Mouse (Mus musculus): ENCODE measurements around the gene Ndufs4. TPM values are rescaled to one million over a fixed set of nuclear protein-coding genes. Genes with fewer than 3 reads are reported as not detected.
A peak's percentile ranks its signal among the peaks of the same experiment; 100 is the strongest.

The Ndufs4 gene
- 100 to 1,000 TPM; 139 to 165 (median 156) TPM for total RNA-seq (2022)

DNA sequence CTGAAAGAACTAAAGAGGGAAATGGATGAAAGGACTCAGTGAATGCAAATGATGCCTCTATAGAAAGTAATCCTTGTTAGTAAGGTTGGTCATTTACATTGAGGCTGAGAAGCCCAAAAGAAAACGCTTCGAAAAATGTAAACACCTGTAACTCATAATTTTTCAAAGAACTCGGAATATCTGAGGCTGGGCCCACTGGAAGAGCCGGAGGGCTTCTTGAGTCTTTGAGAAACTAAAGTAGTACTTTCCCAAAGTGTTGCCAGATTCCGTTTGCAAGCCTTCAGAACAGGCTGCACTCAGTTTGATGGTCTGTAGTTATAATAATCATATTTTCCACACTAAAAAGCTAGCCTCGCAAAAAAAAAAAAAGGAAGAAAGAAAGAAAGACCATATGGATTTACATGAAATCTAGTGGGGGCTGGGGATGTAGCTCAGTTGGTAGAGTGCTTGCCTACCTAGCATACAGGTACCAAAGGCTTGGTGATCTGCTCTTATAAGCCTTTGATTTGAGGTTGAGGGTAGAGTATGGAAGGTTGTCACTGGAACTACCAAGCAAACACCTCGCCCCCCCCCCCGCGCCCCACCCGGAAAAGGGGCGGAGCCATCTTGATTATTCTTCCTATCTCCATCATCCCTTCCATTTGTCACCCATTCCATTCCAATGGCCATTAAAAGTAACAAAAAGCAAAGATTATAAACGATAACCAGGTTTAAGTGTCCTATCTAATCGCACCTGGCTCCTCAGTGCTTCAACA is at the start of gene Ndufs4:
Gene Ndufs4 (minus strand): TSS at position 48 of the 755 bp plus-strand sequence.
- no peak for DNase-seq (ENCODE audit: low spot score in 2 of 2)

GRCm38 (mm10) chr13:114432491-114432890 is 44.4 kb upstream of the Ndufs4 start:
- DNase-seq (ENCODE audit: low spot score in 2 of 2), result no peak

GRCm38 (mm10) chr13:114425230-114425629 is 37.2 kb upstream of the Ndufs4 start:
- no peak for DNase-seq (ENCODE audit: low spot score in 2 of 2)

DNA sequence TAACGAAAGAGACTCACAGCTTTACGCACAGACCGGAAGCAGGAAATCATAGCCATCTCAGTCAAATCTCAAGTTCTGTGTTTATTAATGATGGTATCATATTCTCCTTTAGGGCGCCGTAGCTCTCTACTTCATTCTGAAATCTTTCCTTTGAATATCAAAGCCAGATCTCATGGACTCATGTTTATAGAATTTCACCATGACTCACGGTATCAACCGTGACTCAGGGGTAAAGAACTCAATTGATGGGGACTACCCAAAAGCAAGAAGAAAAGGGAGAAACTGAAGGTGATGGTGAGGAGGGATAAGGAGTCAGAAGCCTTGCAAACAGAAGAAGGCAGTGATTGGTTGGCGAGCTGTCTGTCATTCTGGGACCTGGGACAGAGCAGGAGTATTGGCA is 32.2 kb upstream of the Ndufs4 start:
- DNase-seq (ENCODE audit: low spot score in 2 of 2), result no peak

DNA sequence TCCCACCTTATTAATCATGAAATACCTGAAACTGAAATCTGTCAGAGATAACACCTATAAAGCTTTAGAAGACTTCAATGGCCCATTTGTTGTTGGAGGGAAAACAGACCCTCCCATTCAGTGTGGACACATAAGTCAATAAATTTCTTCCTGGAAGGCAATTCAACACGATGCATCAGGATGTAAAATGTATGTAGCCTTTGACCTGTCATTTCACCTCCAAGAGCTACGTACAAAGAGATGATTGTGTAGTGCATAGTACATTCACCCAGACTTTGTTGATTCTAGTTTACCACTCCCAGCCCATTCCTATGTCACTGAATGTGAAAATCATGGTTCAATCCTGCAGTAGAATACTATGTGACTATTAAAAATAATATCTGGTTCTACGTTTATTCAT is 31.3 kb upstream of the Ndufs4 start:
- no peak for DNase-seq (ENCODE audit: low spot score in 2 of 2)

- DNase-seq (ENCODE audit: low spot score in 2 of 2), result no peak
Observed at GRCm38 (mm10) chr13:114412326-114412725, 24.3 kb upstream of the Ndufs4 start.

- DNase-seq (ENCODE audit: low spot score in 2 of 2), result no peak
Observed at GRCm38 (mm10) chr13:114406866-114407265, 18.8 kb upstream of the Ndufs4 start.

- no peak for DNase-seq (ENCODE audit: low spot score in 2 of 2)
Observed at GRCm38 (mm10) chr13:114406424-114406823, 18.4 kb upstream of the Ndufs4 start.

GRCm38 (mm10) chr13:114405100-114405715 is 17.1 kb upstream of the Ndufs4 start:
- no peak for DNase-seq (ENCODE audit: low spot score in 2 of 2)

GRCm38 (mm10) chr13:114398906-114399305 is 10.8 kb upstream of the Ndufs4 start:
- no peak for DNase-seq (ENCODE audit: low spot score in 2 of 2)

DNA sequence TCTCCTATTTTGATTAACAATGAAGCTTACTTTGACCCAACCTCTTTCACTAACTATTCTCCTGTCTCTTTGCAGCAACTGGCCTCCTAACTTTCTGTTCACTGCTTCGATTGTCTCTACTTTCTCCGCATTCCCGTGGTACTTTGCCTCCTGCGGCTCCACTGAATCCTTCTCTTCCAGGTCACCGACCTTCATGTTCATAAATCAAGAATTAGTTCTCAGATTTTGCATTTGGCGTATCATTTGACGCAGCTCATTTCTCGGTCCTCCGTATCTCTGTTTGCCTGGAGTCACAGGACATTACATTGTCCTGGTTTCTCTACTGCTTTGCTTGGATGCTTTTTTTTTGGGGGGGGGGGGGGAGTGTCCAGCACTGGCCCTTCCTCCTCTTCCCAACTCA is 9.2 kb upstream of the Ndufs4 start:
- no peak for DNase-seq (ENCODE audit: low spot score in 2 of 2)

DNA sequence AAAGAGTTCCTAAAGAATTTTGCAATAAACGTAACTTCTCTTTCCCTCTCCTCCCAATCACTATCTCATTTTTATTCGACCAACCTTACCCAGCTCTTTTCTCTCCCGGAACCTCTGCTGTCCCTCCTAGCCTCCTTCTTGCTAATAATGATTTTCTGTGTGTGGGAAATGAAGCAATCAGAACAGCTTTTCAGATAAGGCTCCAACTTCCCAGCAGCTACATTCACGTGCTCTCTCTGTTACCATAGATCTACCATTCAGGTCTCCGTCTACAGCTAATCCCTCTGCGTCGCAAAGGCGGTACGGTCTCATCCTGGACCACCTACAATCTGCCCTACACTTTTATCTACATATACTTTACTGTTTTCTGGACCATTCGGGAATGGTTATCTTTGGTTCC is 8.8 kb upstream of the Ndufs4 start:
- no peak for DNase-seq (ENCODE audit: low spot score in 2 of 2)

GRCm38 (mm10) chr13:114394784-114395183 is 6.7 kb upstream of the Ndufs4 start:
- DNase-seq (ENCODE audit: low spot score in 2 of 2), result no peak

GRCm38 (mm10) chr13:114392501-114392900 is 4.4 kb upstream of the Ndufs4 start:
- no peak for DNase-seq (ENCODE audit: low spot score in 2 of 2)

GRCm38 (mm10) chr13:114387521-114388171 is 412 bp downstream of the Ndufs4 start:
- DNase-seq (ENCODE audit: low spot score in 2 of 2), result peak; percentile 86 to 97

DNA sequence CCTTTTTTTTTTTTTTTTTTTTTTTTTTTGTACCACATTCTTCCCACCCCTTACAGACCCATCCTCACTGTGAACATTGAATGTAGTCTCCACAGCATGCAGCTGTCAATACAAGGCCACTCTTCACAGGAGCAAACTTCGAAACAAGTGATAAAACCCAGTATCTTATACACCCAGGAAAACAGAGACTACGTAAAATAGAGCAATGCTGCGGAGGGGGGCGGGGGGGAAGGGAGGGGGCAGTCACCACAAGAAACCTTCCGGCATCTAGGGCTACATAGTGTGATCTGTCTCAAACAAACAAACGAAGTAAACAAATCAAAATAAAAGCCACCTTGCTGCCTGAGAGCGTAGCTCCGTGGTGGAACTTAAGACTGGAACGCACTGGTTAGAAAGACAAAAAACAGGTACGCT is 977 bp downstream of the Ndufs4 start:
- no peak for DNase-seq (ENCODE audit: low spot score in 2 of 2)

GRCm38 (mm10) chr13:114376511-114376910 is 11.5 kb downstream of the Ndufs4 start:
- no peak for DNase-seq (ENCODE audit: low spot score in 2 of 2)

DNA sequence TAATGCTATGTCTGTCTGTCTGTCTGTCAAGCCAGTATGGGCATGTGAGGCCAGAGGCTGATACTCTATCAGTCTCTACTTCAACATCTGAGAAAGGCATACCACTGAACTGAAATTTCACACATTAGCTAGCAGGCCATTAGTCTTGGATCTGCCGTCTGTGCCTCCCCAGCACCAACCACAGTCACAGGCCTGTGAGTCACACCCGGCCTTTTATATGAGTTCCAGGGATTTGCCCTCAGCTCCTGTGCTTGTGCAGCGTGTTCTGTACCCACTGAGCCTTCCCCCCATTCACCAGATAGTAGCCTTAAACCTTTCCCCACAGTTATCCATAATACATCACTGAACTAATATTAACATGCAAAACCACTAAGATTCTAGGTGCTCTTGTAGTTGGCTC is 26.0 kb downstream of the Ndufs4 start:
- no peak for DNase-seq (ENCODE audit: low spot score in 2 of 2)

GRCm38 (mm10) chr13:114351321-114351946 is 36.6 kb downstream of the Ndufs4 start:
- DNase-seq (ENCODE audit: low spot score in 2 of 2), result no peak

- no peak for DNase-seq (ENCODE audit: low spot score in 2 of 2)
Observed at GRCm38 (mm10) chr13:114344979-114345712, 42.9 kb downstream of the Ndufs4 start.

- DNase-seq (ENCODE audit: low spot score in 2 of 2), result no peak
Observed at GRCm38 (mm10) chr13:114344220-114344973, 43.7 kb downstream of the Ndufs4 start.

Data from left cerebral cortex, adult 8-10 months (tissue).